Mouse (Mus musculus): ENCODE data around the gene Kifc5b.
A peak's percentile ranks its signal among the peaks of the same experiment; 100 is the strongest.

Kifc5b gene

DNA sequence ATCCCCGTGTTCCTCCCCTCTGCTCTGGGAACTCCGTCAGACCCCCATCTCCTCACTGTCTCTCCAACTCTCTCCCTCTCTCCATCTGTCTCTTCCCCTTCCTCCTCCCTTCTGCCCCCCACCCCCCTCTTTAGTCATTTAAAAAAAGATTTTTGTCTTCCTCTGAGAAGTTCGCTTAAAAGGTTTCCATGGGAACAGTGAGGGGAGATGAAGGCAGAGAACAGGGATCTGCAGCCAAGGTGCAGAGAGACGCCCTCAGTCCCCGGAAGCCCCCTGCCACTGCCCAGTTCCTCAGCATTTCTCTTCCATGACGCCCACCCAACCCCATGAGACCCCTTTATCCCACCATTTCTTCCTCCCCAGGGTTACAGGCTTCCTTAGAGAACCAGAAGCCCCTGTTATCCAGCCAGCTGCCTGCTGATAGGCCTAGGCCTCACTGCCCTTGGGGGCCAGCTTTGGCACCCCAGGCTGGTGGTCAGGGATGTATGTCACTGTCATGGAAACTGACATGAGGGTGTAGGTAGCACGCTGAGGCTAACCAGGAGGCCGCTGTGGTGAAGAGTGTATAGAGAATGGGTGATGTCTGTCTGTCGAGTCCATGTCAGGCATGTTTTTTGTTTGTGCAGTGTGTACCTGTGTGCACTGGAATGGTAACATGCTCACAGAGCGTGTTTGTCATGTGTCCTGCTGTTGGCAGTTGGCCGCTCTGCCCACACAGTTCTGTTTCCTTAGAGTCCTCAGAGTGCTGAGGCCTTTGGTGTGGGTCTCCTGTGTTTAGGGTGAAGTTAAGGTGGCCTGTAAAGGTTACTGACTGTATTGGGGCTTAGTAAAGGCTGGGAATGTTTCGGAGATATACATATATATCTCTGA is 30.6 kb downstream of the Kifc5b start:
- DNase-seq (ENCODE audit: low spot score in 2 of 2) = no peak

DNA sequence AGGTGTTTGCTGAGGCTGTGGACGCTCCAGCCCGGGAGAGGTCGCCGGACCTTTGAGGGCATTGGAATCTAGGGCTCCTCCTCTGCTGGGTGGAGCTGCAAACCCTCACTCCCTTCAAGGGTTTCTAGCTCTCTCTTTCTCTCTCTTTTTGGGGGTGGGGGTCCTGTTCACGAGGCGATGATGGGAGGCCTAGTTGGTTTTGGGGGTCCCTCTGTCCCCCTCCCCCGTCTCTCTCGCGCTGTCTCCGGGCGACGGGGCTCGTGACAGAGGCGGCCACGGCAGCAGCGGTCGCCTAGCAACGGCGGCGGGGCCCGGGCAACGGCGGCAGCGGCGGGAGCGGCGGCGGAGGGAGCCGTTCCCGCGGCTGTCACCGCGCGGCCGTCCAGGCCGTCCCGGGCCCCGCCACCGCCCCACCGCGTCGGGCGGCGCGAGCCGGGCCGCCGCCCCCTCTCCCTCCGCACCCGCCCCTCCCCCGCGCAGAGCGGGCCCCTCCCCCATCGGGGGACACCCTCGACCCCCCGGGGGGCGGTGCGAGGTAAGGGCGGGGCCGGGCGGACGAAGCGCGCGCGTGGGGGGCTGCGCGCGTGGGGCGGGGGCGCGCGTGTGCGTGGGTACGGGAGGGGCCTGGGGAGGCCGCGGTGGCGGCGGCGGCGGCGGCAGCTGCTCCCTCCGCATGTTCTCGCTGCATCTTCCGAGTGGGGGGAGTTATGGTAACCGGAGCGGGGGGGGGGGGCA is 31.6 kb downstream of the Kifc5b start:
- DNase-seq (ENCODE audit: low spot score in 2 of 2) = peak; percentile 22 to 60

DNA sequence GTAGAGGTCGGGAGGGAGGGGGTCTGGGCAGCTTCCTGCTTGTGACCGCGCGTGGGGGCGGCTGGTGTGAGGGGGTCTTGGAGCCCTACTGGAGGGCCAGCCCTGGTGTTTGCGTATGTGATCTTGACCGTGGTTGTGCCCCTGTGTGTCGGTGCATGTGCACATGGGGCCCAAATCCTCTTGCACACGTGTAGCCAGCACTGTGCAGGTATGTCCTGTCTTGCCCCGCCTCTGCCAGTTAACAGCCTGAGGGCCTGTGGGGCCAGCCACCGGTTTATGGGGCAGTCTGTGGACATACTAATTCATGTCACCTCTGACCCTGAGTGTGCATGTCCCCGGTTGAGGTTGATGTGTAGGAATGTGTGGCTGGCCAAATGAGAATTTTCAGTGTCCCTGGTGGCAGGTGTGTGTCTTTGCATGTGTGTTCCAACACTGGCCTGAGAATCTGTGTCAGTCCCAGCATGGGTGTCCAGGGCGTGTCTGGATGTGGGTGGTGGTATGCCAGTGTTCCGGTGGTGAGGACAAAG is 32.2 kb downstream of the Kifc5b start:
- peak in 1 of 2 experiments; percentile 57 for DNase-seq (ENCODE audit: low spot score in 2 of 2)

DNA sequence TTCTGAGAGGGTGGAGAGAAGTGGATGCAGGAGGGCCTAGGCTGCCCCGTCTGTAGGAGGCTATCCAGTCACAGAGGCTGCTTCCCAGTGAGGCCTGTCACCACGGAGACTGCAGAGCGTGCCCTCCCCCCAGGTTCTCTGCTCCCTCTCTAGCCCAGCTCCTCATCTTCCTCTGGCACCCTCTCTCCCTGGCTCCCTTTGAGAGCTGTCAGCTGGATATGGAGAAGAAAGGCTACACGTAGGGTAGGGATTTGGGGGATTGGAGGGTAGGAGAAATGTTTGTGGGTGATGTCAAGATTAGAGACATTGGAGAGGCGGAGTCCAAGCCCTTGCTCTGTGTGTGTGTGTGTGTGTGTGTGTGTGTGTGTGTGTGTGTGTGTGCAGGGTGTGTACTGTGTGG is 33.0 kb downstream of the Kifc5b start:
- DNase-seq (ENCODE audit: low spot score in 2 of 2) = no peak

DNA sequence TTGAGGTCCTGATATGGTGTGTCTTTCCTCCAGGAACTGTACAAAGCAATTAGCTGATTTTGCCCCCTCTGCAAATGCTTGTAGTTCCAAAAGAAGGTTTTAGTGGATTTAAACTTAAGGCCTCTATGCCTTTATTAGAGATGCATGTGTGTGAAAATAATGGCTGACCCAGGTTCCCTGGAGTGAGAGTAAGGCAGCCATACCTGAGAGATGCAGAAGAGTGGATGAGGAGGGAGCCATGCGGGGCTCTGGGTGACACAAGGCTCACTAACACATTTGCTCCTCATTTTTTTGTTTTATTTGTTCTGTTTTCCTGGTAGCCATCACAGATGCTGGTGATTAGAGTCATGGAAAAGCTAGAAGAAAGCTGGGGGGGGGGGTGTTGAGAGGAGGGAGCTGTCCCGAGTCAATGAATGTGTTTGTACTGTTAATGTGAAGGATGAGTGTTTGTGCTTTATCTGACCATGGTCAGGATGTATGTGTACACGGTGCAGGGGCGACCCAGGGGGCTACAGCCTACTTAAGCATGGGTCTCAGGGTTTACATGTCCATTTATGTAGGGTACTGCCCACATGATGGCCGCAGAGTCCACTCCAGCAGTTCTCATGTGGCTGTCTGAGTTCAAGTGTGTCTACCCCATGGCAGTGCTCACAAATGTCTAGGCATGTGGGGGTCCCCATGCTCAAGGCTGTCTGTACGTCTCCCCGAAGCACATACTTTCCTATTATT is 33.8 kb downstream of the Kifc5b start:
- DNase-seq (ENCODE audit: low spot score in 2 of 2) = no peak

DNA sequence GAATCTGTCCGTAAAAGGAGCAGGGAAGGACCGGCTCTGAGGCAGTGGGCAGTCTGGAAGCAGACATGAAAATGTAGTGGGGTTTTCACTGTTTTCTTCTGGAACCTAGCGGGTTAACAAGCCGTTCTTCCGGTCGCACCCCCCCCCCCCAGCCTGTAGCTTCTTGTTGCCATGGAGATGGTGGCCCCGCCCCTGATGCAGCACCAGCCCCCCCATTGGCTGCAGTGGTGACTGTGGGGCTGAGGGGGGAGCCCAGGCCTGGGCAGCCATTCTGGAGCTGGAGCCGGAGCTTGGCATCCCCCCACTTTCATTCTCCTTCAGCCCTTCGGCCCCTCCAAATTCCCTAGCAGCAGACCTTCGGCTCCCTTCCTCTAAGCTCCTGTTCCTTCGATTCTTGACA is 34.5 kb downstream of the Kifc5b start:
- DNase-seq (ENCODE audit: low spot score in 2 of 2) = peak; percentile 74 to 85

DNA sequence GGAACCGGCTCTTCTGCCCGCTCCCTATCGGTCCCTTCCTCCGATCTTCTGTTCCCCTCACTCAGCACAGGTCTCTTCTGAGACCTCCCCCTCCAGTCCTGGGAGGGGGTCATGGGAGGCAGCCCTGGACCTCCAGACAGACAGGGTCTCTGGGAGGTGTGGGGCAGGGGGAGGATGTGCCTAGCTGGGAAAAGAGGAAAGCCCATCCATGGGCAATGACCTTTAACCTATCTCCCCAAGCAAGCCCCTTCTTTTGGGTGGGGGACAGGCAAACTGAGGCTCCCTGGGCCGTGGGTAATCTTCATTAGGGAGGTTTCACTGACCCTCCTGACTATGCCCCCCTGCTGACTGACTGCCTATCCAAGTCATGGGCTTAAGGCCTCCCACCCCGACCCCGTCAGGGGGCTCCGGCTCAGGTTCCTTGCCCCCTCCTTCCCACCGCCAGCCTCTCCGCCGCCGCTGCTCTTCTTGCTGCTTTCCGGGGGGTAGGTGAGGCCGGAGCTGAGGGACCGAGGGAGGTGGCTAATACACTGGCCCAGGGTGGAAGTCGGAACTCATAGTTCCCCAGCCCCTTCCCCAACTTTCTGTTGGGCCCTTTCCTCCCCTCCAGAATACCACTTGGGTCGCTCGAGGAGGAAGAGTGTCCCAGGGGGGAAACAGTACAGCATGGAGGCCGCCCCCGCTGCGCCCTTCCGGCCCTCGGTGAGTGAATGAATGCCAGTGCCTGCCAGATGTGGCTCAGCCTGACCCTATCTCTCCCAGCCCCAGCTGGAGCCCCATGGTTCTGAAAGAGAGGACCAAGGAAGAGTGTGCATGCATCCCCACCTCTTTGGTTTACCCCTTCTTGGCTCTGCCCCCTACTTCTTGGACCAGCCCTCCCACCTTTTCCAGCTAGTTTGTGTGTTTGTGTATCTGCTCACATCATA is 35.3 kb downstream of the Kifc5b start:
- peak in 1 of 2 experiments; percentile 59 for DNase-seq (ENCODE audit: low spot score in 2 of 2)

DNA sequence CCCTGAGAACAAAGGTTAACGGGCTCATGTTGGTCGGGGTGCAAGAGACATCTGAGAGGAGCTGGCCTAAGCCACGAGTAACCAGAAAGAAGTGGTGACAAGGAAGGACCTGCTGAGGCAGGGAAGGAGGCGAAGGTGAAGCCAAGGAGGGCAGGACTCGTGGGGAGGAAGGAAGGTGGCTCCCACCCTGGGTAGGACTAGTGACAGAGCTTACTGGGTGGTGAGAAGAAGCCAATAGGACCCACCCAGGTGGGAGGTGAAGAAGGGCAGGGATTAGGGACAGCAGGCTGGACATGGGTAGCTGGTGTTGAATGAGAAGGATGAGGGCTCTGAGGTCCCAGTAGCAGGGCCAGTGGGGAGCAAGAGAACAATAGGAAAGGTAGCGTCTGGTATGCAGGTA is 36.3 kb downstream of the Kifc5b start:
- no peak for DNase-seq (ENCODE audit: low spot score in 2 of 2)

DNA sequence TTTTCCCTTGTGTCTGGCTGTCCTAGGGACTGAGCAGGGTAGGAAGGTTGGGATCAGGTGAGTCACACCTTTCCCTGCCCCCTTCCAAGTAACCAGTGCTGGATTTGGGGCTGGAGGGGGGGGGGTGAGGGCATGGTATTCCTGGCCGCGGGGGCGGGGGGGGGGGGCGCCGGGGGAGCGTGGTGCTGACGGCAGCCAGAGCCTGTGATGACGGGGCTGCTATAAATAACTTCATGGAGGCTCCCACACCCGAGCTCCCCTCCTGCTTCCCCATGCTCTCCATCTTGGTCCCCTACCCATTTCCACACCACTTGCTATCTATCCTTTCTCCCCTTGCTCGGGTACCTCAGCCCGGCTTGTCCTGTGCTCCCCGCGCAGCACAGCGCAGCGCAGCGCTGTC is 36.8 kb downstream of the Kifc5b start:
- no peak for DNase-seq (ENCODE audit: low spot score in 2 of 2)

DNA sequence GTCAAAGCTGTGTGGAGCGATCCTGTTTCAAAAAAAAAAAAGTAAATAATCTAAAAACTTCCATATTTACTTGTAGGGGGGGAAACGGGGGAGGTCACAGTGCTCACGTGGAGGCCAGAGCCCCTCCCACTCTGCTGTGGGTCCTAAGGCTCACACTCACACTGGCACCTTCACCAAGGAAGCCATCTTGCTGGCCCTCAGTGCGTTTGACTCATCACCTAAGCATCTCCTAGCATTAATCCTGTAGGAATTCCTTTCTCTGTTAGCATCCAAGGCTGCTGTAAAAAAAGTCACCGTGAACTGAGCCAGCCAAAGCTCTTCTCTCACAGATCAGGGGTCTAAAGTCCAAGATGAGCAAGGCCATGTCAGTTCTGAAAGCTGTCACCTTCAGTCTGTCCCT is 39.4 kb downstream of the Kifc5b start:
- no peak for DNase-seq (ENCODE audit: low spot score in 2 of 2)

DNA sequence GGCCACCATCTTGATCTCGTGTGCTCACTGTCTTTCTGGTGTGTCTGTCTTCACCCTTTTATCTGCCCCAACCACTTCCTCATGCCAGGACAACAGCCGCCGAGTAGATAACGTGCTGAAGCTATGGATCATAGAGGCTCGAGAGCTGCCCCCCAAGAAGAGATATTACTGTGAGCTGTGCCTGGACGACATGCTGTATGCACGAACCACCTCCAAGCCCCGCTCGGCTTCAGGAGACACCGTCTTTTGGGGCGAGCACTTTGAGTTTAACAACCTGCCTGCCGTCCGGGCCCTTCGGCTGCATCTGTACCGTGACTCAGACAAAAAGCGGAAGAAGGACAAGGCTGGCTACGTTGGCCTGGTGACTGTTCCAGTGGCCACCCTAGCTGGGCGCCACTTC is 40.0 kb downstream of the Kifc5b start:
- DNase-seq (ENCODE audit: low spot score in 2 of 2) = no peak

DNA sequence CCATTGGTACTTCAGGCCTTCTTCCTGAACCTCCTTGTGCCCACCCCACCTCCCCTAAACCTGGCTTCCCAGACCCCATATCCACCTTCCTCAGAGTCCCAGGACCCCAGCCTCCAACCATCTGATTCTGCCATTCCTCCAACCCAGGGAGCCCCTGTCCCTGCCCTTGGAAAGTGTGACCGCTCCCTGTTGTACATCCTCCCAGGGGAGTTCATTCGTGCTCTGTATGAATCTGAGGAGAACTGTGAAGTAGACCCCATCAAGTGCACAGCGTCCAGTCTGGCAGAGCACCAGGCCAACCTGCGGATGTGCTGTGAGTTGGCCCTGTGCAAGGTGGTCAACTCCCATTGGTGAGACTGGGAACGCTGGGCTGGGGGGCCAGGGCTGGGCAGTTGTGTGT is 41.0 kb downstream of the Kifc5b start:
- DNase-seq (ENCODE audit: low spot score in 2 of 2) = no peak

DNA sequence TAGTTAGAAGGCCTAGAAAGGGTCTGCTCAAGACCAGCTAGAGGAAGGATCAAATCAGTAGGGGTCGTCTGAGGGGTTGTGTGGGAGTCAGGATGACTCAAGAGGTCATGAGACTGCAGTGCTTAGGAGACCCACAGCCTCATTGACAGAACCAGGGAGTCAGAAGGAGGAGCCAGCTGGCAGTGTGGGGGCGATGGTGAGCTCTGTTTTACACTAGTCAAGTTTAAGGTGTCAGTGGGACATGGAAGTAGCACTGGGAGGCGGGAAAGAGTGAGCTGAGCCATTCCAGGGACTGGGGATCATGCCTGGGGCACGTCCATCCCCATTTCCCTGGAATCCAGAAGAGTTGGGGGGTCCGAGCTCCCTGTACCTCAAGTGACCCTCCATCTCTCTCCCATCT is 42.0 kb downstream of the Kifc5b start:
- DNase-seq (ENCODE audit: low spot score in 2 of 2) = no peak

DNA sequence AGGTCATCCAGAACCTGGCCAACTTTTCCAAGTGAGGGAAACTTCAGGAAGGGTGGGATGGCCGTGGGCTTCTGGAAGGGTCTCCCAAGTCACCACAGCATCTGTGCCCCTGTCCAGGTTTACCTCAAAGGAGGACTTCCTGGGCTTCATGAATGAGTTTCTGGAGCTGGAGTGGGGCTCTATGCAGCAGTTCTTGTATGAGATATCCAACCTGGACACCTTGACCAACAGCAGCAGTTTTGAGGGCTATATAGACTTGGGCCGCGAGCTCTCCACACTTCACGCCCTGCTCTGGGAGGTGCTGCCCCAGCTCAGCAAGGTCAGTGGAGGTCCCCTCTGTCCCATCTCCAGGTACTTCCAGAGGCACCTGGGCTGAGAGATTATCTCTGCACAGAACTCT is 42.9 kb downstream of the Kifc5b start:
- no peak for DNase-seq (ENCODE audit: low spot score in 2 of 2)

DNA sequence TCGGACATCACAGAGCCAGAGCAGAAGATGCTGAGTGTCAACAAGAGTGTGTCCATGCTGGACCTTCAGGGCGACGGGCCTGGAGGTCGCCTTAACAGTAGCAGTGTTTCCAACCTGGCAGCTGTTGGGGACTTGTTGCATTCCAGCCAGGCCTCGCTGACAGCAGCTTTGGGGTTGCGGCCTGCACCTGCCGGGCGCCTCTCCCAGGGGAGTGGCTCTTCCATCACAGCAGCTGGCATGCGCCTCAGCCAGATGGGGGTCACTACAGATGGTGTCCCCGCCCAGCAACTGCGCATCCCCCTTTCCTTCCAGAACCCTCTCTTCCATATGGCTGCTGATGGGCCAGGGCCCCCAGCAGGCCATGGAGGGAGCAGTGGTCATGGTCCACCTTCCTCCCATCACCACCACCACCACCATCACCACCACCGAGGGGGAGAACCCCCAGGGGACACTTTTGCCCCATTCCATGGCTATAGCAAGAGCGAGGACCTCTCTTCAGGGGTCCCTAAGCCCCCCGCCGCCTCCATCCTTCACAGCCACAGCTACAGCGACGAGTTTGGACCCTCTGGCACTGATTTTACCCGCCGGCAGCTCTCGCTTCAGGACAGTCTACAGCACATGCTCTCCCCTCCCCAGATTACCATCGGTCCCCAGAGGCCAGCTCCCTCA is 44.8 kb downstream of the Kifc5b start:
- DNase-seq (ENCODE audit: low spot score in 2 of 2) = no peak

DNA sequence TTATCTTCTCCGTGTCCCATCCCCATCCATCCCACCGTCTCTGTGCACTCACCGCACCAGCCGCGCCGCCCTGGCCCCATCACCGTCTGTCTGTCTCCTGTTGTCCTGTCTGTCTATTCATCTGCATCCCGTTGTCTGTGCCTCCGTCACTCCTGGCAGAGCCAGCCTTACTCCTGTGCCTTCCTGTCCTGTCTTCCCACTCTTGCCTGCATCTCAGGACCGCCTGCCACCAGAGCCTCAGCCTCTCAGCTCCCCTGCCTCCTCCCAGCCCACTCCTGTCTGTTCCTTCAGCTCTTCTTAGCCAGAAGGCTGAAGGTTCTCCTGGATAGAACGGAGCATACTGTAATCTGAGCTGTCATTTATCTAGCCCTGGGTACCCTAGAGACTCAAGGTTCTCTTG is 50.1 kb downstream of the Kifc5b start:
- DNase-seq (ENCODE audit: low spot score in 2 of 2) = no peak

DNA sequence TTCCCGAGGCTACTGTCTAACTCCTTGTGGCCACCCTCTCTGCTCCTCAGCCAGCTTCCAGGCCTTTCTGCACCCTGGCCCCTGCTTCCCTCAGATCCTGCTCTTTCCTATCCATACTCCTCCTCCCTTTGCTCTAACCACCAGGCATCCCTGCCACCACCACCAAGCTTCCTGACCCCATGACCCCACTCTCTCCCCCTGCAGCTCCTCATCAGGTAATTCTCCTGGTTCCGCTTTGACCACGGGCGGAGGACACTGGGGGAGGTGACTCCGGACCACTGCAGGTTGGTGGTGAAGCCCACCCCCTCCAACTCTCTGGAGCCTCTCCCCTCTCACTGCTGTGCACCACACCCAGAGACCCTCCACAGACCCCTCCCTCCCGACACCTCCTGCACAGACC is 50.6 kb downstream of the Kifc5b start:
- DNase-seq (ENCODE audit: low spot score in 2 of 2) = no peak

DNA sequence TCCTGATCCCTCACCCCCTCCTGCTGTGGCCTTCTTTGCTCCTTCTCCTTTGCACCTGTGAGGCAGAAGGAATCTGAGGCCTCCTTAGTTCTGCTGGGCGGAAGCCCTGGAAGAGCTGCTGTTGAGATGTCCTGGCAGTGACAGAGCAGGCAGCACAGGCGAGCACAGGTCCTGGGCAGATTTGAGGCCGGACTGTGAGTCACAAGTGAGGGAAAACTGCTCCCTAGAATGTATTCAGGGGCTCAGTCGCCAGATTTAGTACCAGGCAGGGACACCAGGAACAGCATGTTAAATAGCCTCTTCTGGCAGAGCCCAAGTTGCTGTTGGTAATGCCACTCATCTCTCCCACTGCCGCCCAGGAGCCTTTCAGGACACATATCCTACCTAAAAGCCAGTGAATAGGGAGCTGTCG is 51.3 kb downstream of the Kifc5b start:
- DNase-seq (ENCODE audit: low spot score in 2 of 2) = no peak

DNA sequence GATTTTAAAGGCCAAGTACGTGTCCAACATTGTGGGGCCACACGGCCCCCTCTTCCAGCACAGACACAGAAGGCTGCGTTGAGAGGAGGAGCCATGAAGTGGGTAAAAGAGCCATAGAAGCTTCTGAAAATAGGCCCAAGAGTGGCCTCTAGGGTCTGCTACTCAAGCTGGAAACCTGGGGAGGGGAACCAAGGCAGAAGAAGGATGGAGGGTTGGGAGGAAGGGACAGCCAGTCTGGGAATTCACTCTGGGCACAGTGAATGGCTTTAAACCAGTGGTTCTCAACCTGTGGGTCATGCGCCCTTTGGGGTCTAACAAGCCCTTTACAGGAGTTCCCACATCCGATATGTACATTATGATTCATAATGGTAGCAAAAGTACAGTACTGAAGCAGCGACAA is 52.4 kb downstream of the Kifc5b start:
- DNase-seq (ENCODE audit: low spot score in 2 of 2) = no peak

DNA sequence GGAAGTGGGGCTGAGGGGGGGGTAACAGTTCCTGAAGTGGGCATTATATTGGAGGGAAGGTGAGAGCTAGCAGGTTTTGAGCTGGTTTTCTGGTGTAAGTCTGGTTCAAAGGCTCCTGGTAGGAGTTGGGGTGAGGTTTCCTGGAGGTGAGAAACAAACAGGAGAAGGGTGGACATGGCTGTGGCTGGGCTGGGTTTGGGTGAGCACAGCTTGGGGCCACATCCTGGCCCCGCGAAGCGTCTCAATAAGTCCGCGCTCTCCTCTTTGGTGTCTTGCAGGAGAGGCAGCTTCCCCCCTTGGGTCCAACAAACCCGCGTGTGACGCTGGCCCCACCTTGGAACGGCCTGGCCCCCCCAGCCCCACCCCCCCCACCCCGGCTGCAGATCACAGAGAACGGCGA is 53.3 kb downstream of the Kifc5b start:
- no peak for DNase-seq (ENCODE audit: low spot score in 2 of 2)

All from urinary bladder, postnatal 4 days (tissue).